Mouse (Mus musculus): ENCODE results near the gene Cabin1.

The Cabin1 gene

GRCm38 (mm10) chr10:75664673-75665270 lies 99.4 kb downstream of the Cabin1 start:
- no peak for DNase-seq (ENCODE audit: low read depth)

GRCm38 (mm10) chr10:75662575-75662974 lies 101.6 kb downstream of the Cabin1 start:
- no peak for DNase-seq (ENCODE audit: low read depth)

GRCm38 (mm10) chr10:75661876-75662275 lies 102.3 kb downstream of the Cabin1 start:
- no peak for DNase-seq (ENCODE audit: low read depth)

- DNase-seq (ENCODE audit: low read depth) = no peak
Observed at GRCm38 (mm10) chr10:75661381-75661780, 102.8 kb downstream of the Cabin1 start.

- no peak for DNase-seq (ENCODE audit: low read depth)
Observed at GRCm38 (mm10) chr10:75657772-75658171, 106.4 kb downstream of the Cabin1 start.

GRCm38 (mm10) chr10:75657165-75657564 lies 107.0 kb downstream of the Cabin1 start:
- DNase-seq (ENCODE audit: low read depth) = no peak

- no peak for DNase-seq (ENCODE audit: low read depth)
Observed at GRCm38 (mm10) chr10:75654053-75654452, 110.1 kb downstream of the Cabin1 start.

GRCm38 (mm10) chr10:75651381-75652068 lies 112.6 kb downstream of the Cabin1 start:
- DNase-seq (ENCODE audit: low read depth) = no peak

- no peak for DNase-seq (ENCODE audit: low read depth)
Observed at GRCm38 (mm10) chr10:75650306-75650902, 113.7 kb downstream of the Cabin1 start.

GRCm38 (mm10) chr10:75649406-75649995 lies 114.6 kb downstream of the Cabin1 start:
- DNase-seq (ENCODE audit: low read depth) = no peak

GRCm38 (mm10) chr10:75649001-75649400 lies 115.1 kb downstream of the Cabin1 start:
- no peak for DNase-seq (ENCODE audit: low read depth)

- DNase-seq (ENCODE audit: low read depth) = no peak
Observed at GRCm38 (mm10) chr10:75648091-75648490, 116.0 kb downstream of the Cabin1 start.

GRCm38 (mm10) chr10:75647362-75647761 lies 116.8 kb downstream of the Cabin1 start:
- DNase-seq (ENCODE audit: low read depth) = no peak

GRCm38 (mm10) chr10:75646406-75646805 lies 117.7 kb downstream of the Cabin1 start:
- DNase-seq (ENCODE audit: low read depth) = no peak

GRCm38 (mm10) chr10:75645616-75646015 lies 118.5 kb downstream of the Cabin1 start:
- no peak for DNase-seq (ENCODE audit: low read depth)

GRCm38 (mm10) chr10:75643741-75644343 lies 120.3 kb downstream of the Cabin1 start, which contains the start of gene Susd2:
Gene Susd2, minus strand, starts transcription at chr10:75644008.
- peak; percentile 46 for DNase-seq (ENCODE audit: low read depth)

GRCm38 (mm10) chr10:75642891-75643290 lies 121.2 kb downstream of the Cabin1 start:
- no peak for DNase-seq (ENCODE audit: low read depth)

GRCm38 (mm10) chr10:75642436-75642835 lies 121.7 kb downstream of the Cabin1 start:
- DNase-seq (ENCODE audit: low read depth) = no peak

- peak; percentile 23 for DNase-seq (ENCODE audit: low read depth)
Observed at GRCm38 (mm10) chr10:75641721-75642222, 122.4 kb downstream of the Cabin1 start.

- no peak for DNase-seq (ENCODE audit: low read depth)
Observed at GRCm38 (mm10) chr10:75637711-75638110, 126.4 kb downstream of the Cabin1 start.

- DNase-seq (ENCODE audit: low read depth) = no peak
Observed at GRCm38 (mm10) chr10:75636084-75636786, 127.9 kb downstream of the Cabin1 start.

GRCm38 (mm10) chr10:75635693-75636055 lies 128.5 kb downstream of the Cabin1 start:
- peak; percentile 67 for DNase-seq (ENCODE audit: low read depth)

Measured in c-Kit-positive CD71-positive TER-119-negative erythroid progenitor cells, embryonic 14.5 days (primary cell).